Mouse (Mus musculus) G1E-ER4 (cell line): Measurements from ENCODE around the gene Plcxd2. TPM values are rescaled to one million over a fixed set of nuclear protein-coding genes. Genes with fewer than 3 reads are reported as not detected.

Experiments used
- GATA1 ChIP-seq: IDR thresholded peaks from one replicate; pipeline ENCODE4 v1.8.0; 2012; ENCODE audit warnings: low read length, inconsistent platforms
- polyA plus RNA-seq: library from polyadenylated mRNA; stranded (reverse); fragments of >175 nt; gene quantifications from 2 replicates; pipeline ENCODE4 v1.2.3, GENCODE M21; 2012

Plcxd2 gene
- polyA plus RNA-seq, result not detected in 2 replicates

- TF ChIP-seq GATA1, result no peak
These were observed at the start of gene Plcxd2 for GRCm38 (mm10) chr16:46010153-46010905. Gene Plcxd2 (minus strand): TSS chr16:46010218.

- TF ChIP-seq GATA1, result no peak
These were observed 36.9 kb upstream of the Plcxd2 start for GRCm38 (mm10) chr16:46046906-46047305.

- TF ChIP-seq GATA1, result no peak
These were observed 26.2 kb upstream of the Plcxd2 start for GRCm38 (mm10) chr16:46036261-46036660.

- no peak for TF ChIP-seq GATA1
These were observed 23.9 kb upstream of the Plcxd2 start for GRCm38 (mm10) chr16:46033896-46034295.

GRCm38 (mm10) chr16:46022958-46023491 lies 13.0 kb upstream of the Plcxd2 start:
- no peak for TF ChIP-seq GATA1

GRCm38 (mm10) chr16:46022189-46022928 lies 12.3 kb upstream of the Plcxd2 start:
- no peak for TF ChIP-seq GATA1

- TF ChIP-seq GATA1, result no peak
These were observed 11.3 kb upstream of the Plcxd2 start for GRCm38 (mm10) chr16:46021302-46021701.

- TF ChIP-seq GATA1, result no peak
These were observed 10.4 kb upstream of the Plcxd2 start for GRCm38 (mm10) chr16:46020396-46020795.

GRCm38 (mm10) chr16:46019799-46020198 lies 9.8 kb upstream of the Plcxd2 start:
- no peak for TF ChIP-seq GATA1

- no peak for TF ChIP-seq GATA1
These were observed 9.3 kb upstream of the Plcxd2 start for GRCm38 (mm10) chr16:46019359-46019758.

GRCm38 (mm10) chr16:46011696-46012095 lies 1.7 kb upstream of the Plcxd2 start:
- TF ChIP-seq GATA1, result no peak

GRCm38 (mm10) chr16:46010906-46011220 lies 845 bp upstream of the Plcxd2 start:
- TF ChIP-seq GATA1, result no peak

GRCm38 (mm10) chr16:46009717-46010116 lies 301 bp downstream of the Plcxd2 start:
- no peak for TF ChIP-seq GATA1

- TF ChIP-seq GATA1, result no peak
These were observed 1.3 kb downstream of the Plcxd2 start for GRCm38 (mm10) chr16:46008766-46009165.

- no peak for TF ChIP-seq GATA1
These were observed 1.9 kb downstream of the Plcxd2 start for GRCm38 (mm10) chr16:46008036-46008605.

GRCm38 (mm10) chr16:46006261-46006660 lies 3.8 kb downstream of the Plcxd2 start:
- TF ChIP-seq GATA1, result no peak
